Mouse (Mus musculus): Measurements from ENCODE around the gene Miga2.

DNA sequence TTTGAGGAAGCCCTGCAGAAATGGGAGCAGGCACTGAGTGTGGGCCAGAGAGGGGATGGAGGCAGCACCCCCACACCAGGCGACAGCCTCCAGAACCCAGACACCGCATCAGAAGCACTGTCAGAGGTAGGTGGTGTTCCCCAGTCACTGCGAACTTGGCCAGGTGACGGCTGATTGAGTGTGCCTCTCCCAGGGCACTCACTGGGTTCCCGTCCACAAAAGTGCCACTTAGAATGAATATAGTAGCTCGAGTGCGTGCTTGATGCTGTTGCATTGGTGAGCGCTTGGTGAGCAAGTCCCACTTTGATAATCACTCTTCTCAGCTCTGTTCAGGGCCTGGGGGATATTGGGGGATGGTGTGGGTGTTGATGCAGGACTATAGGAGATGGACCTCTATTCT lies 7.5 kb downstream of the Miga2 start:
- TF ChIP-seq CTCF (IDR thresholded peaks at IDR 0.05) (no peak), EP300 (IDR thresholded peaks at IDR 0.05) (no peak)
